Mouse (Mus musculus) layer of hippocampus, adult 6 months (tissue): ENCODE results near the gene Scgb1b29. TPM values are rescaled to one million over a fixed set of nuclear protein-coding genes. Genes with fewer than 3 reads are reported as not detected.

Experiments
- long read RNA-seq, 2 experiments: library from polyadenylated mRNA; unstranded; transcript quantifications; one replicate each; pipeline ENCODE4 v2.0.0; 2019 to 2020
- polyA plus RNA-seq: library from polyadenylated mRNA; unstranded; fragments of <200 nt; fragmentation: Nextera tagmentation; gene quantifications from 2 replicates; pipeline ENCODE4 v1.2.3, GENCODE M21; 2021

The Scgb1b29 gene
- not detected in 2 replicates for polyA plus RNA-seq
- long read RNA-seq, experiment 1 = 0 reads
- long read RNA-seq, experiment 2 = 0 reads

DNA sequence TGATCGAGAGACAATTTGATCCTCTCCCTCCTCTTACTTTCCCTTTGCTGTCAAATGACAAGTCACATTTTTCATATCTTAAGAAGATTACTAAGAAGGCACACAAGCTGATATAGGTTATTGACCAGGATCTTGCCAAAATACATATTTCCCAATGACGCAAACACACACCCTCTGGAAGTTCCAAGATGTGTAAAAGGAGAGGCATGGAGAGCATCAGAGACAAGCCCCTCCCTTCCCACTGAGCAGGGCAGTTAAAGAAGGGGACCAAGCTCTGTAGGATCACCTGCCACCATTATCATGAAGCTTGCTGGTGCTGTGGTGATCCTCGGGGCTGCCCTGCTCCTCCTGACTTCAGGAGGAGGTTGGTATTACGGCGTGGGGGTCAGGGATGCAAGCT lies at the start of gene Scgb1b29:
Gene Scgb1b29 (plus strand): TSS at position 301 of the 400 bp plus-strand sequence.

Other genes starting within 250 kb of the Scgb1b29 start
- gene Scgb2b11, start 230.4 kb upstream of the Scgb1b29 start, polyA plus RNA-seq = not detected in 2 replicates
- not detected in 2 replicates for gene Scgb1b11, start 218.7 kb upstream of the Scgb1b29 start, polyA plus RNA-seq
- gene Scgb2b12, start 114.3 kb upstream of the Scgb1b29 start, polyA plus RNA-seq = not detected in 2 replicates
- not detected in 2 replicates for gene Scgb1b12, start 107.4 kb upstream of the Scgb1b29 start, polyA plus RNA-seq